Mouse (Mus musculus) brain, embryonic 14.5 days (tissue): ENCODE measurements around the gene Rab4b.

Source experiments
- CTCF ChIP-seq: fragments of 200-500 bp; IDR thresholded peaks from 2 replicates; pipeline ENCODE4 v1.5.1; 2012; ENCODE audit warnings: inconsistent platforms, mild to moderate bottlenecking, moderate library complexity, borderline replicate concordance; ENCODE audit not compliant: insufficient read depth, insufficient read length; ENCODE audit errors: extremely low read depth
- POLR2A ChIP-seq: fragments of 200-500 bp; IDR thresholded peaks from 2 replicates; pipeline ENCODE4 v1.6.1; 2012; ENCODE audit warnings: mild to moderate bottlenecking, inconsistent platforms, borderline replicate concordance; ENCODE audit not compliant: poor library complexity, insufficient read depth, insufficient read length, severe bottlenecking; ENCODE audit errors: extremely low read depth

- no peak for TF ChIP-seq CTCF
- no peak for TF ChIP-seq POLR2A
Observed at GRCm38 (mm10) chr7:27174496-27174895, 4.2 kb downstream of the Rab4b start.
